Mouse (Mus musculus) liver, embryonic 16.5 days (tissue): ENCODE results near the gene Tm2d3. TPM values are rescaled to one million over a fixed set of nuclear protein-coding genes. Genes with fewer than 3 reads are reported as not detected.

Source experiments
- ATAC-seq: fragments of 200-750 bp; cut with Nextera tagmentation; 2 replicates; pipeline ENCODE4 v1.8.0; 2017; ENCODE audit warnings: low read depth, mild to moderate bottlenecking, moderate number of reproducible peaks, moderate library complexity
- H3K27ac ChIP-seq: fragments of 300-500 bp; sonication (generic); 2 replicates; pipeline ENCODE4 v1.5.1; 2014; ENCODE audit warnings: mild to moderate bottlenecking, low read length
- H3K27me3 ChIP-seq: fragments of 300-500 bp; sonication (generic); 2 replicates; pipeline ENCODE4 v1.6.1; 2014; ENCODE audit warnings: low read depth, low read length, mixed read lengths; ENCODE audit not compliant: control insufficient read depth, insufficient read depth
- H3K36me3 ChIP-seq: fragments of 300-500 bp; sonication (generic); 2 replicates; pipeline ENCODE4 v1.6.1; 2014; ENCODE audit warnings: mild to moderate bottlenecking; ENCODE audit not compliant: control insufficient read depth, insufficient read depth
- H3K4me1 ChIP-seq: fragments of 300-500 bp; sonication (generic); 2 replicates; pipeline ENCODE4 v1.6.1; 2014; ENCODE audit warnings: low read depth, low read length, mixed read lengths; ENCODE audit not compliant: control insufficient read depth
- H3K4me2 ChIP-seq: fragments of 300-500 bp; sonication (generic); 2 replicates; pipeline ENCODE4 v1.6.1; 2014; ENCODE audit warnings: low read depth, low read length, mixed read lengths
- H3K4me3 ChIP-seq: fragments of 300-500 bp; sonication (generic); 2 replicates; pipeline ENCODE4 v1.5.1; 2014; ENCODE audit warnings: low read depth, mild to moderate bottlenecking, low read length
- H3K9ac ChIP-seq: fragments of 300-500 bp; sonication (generic); 2 replicates; pipeline ENCODE4 v1.6.1; 2014; ENCODE audit warnings: low read depth, low read length
- H3K9me3 ChIP-seq: fragments of 300-500 bp; sonication (generic); replicated peaks from 2 replicates; pipeline ENCODE4 v1.6.1; 2016; ENCODE audit warnings: low read length; ENCODE audit not compliant: control insufficient read depth
- WGBS: fragments of 180-500 bp; shearing (Covaris S2); extraction: QIAGEN DNeasy Blood & Tissue Kit; methylation state at CpG from one replicate; pipeline ENCODE4 v1.1.7; 2014; ENCODE audit not compliant: insufficient replicate concordance; 5-methylcytosine and 5-hydroxymethylcytosine counted together
- polyA plus RNA-seq: library from polyadenylated mRNA; unstranded; fragments of >200 nt; fragmentation: Nextera tagmentation; extraction: Ambion mirVana; gene quantifications from 2 replicates; pipeline ENCODE4 v1.2.1, GENCODE M21; 2015

The Tm2d3 gene
- polyA plus RNA-seq, 1 experiment from 2014 or later, result 32.6 TPM

DNA sequence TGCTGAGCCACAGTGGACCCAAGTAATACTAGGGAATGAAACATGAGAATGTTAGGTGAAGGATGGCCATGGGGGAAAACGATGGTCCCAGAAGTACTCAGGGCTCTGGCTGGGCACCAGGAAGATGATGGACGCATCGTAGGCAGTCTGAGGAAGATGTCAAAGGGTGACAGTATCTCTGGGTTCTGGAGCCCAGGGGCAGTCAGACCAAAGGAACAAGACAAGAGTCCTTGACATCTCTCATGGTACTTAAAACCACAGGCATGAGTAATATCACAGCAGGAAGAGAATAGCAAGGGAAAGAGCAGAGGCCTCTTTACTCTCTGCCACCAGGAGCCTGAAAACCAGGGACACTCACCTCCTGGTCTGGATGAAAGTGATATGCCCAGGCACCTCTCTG is 44.3 kb downstream of the Tm2d3 start:
- Histone ChIP-seq H3K36me3 (no peaks in the 10 kb centered on the region), H3K4me3 (no peak overlapping the region), H3K27ac (no peak overlapping the region), H3K27me3 (no peaks in the 10 kb centered on the region), H3K4me1 (no peaks in the 10 kb centered on the region), H3K9me3 (no peaks in the 10 kb centered on the region), H3K4me2 (no peak overlapping the region), H3K9ac (no peak overlapping the region)
- ATAC-seq, result no peak
- WGBS, result 67% methylated on average over 3 of the region's 3 CpGs

GRCm38 (mm10) chr7:65737286-65738040 is 46.5 kb downstream of the Tm2d3 start:
- 48% methylated on average over 12 of the region's 12 CpGs for WGBS

DNA sequence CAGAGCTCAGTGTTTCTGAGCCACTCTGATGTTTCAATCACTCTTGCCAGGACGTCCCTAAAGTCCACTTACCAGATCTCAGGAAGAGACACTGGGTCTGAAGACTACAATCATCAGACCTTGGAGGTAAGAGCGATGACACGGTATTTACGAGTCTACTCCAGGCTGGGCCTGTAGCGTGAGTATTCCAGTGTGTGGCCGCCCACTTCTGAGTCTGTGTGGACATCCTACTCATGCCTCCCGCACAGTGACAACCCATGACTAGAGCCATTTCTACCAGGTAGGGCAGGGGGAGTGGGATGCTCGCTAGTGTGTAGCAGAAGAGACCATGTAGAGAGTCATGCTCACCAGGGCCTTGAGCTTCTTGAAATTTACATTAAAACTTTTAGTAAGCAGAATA is 51.9 kb downstream of the Tm2d3 start:
- no peaks in the 10 kb centered on the region for H3K9me3 ChIP-seq
- H3K4me3 ChIP-seq, result no peak overlapping the region
- WGBS, result 74% methylated on average over 8 of the region's 8 CpGs
- ATAC-seq, result no peak
- H3K9ac ChIP-seq, result no peak overlapping the region
- no peak overlapping the region for H3K4me2 ChIP-seq
- no peak overlapping the region for H3K27ac ChIP-seq
- no peaks in the 10 kb centered on the region for H3K4me1 ChIP-seq
- no peaks in the 10 kb centered on the region for H3K27me3 ChIP-seq
- H3K36me3 ChIP-seq, result no peaks in the 10 kb centered on the region

More at GRCm38 (mm10) chr7:65737286-65738040, 46.5 kb downstream of the Tm2d3 start:
- no peak for ATAC-seq
- Histone ChIP-seq H3K36me3 (no peaks in the 10 kb centered on the region), H3K4me2 (no peak overlapping the region), H3K27ac (no peak overlapping the region), H3K4me3 (no peak overlapping the region), H3K9me3 (no peaks in the 10 kb centered on the region), H3K27me3 (no peaks in the 10 kb centered on the region), H3K9ac (no peak overlapping the region), H3K4me1 (no peaks in the 10 kb centered on the region)

DNA sequence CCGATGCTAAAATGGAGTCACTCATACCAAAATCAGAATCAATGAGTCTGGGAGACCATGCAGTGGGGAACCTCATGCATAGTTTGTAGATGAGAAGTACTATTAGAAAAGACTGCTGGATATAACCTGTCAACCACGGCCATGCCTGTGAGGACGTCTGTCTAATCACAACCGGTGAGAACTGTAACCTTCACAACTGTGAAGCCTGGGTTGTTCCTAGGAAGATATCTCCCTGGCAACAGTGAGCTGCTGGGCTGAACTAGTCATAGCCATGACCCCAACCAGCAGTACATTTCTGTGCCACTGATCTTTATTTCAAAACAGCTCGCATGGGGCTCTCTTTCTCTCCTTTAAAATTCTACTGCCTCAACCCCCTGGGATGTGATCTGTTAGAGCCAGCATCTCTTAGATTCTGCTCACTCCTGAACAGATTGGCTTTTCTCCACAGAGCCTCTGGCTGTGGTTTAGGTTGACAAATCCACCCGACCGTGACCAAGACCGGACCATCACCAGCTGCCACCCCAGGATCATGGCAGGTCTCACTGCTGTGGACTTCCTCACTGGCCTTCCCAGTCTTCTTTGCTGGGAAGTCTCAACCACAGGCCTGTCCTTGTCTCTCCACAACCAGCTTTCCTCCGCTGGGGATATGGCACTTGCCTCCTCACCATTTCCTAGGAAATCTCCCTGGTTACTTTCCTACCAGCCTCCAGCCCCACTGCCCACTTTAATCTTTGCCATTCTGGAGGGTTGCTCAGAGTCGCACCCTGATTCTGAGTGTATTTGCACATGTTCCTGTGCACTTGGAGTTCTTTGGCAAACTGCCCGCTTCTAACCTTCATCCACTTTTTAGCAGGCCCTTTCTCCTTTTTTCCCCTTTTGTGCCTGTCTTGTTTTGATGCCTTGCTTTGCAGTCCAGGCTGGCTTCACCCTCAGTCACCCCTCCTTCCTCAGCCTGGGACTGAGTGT is 57.3 kb downstream of the Tm2d3 start:
- no peak overlapping the region for H3K4me2 ChIP-seq
- H3K9me3 ChIP-seq, result no peaks in the 10 kb centered on the region
- no peaks in the 10 kb centered on the region for H3K36me3 ChIP-seq
- 65% methylated on average over 11 of the region's 11 CpGs for WGBS
- no peak for ATAC-seq
- H3K27me3 ChIP-seq, result no peaks in the 10 kb centered on the region
- H3K4me3 ChIP-seq, result no peak overlapping the region
- H3K9ac ChIP-seq, result no peak overlapping the region
- H3K27ac ChIP-seq, result no peak overlapping the region
- no peaks in the 10 kb centered on the region for H3K4me1 ChIP-seq

Other genes with a start within 250 kb of the Tm2d3 start
- gene Tjp1, start 163.4 kb upstream of the Tm2d3 start, polyA plus RNA-seq, result 3.4 and 5.1 TPM in 2 replicates
- 10.7 and 11.3 TPM in 2 replicates for gene Tarsl2, start 46.3 kb upstream of the Tm2d3 start, polyA plus RNA-seq
- gene Pcsk6, start 170.6 kb downstream of the Tm2d3 start, polyA plus RNA-seq, result 1.2 and 1.5 TPM in 2 replicates